Mouse (Mus musculus): ENCODE data around the gene Allc. TPM values are rescaled to one million over a fixed set of nuclear protein-coding genes. Genes with fewer than 3 reads are reported as not detected.

Allc gene
- total RNA-seq, 2 experiments from 2014 or later, result not detected

GRCm38 (mm10) chr12:28584036-28584435 is 1.7 kb upstream of the Allc start:
- no peak for DNase-seq (ENCODE audit: low spot score in 2 of 2)

GRCm38 (mm10) chr12:28579132-28579531 is 3.2 kb downstream of the Allc start:
- no peak for DNase-seq (ENCODE audit: low spot score in 2 of 2)

- no peak for DNase-seq (ENCODE audit: low spot score in 2 of 2)
These were observed 4.2 kb downstream of the Allc start for GRCm38 (mm10) chr12:28578147-28578546.

GRCm38 (mm10) chr12:28575366-28576070 is 6.8 kb downstream of the Allc start:
- no peak for DNase-seq (ENCODE audit: low spot score in 2 of 2)

GRCm38 (mm10) chr12:28572241-28572640 is 10.1 kb downstream of the Allc start:
- DNase-seq (ENCODE audit: low spot score in 2 of 2), result no peak

GRCm38 (mm10) chr12:28552299-28552698 is 30.0 kb downstream of the Allc start, which contains the start of gene Dcdc2c:
TSS of gene Dcdc2c (minus strand) at chr12:28552399.
- DNase-seq (ENCODE audit: low spot score in 2 of 2), result no peak

GRCm38 (mm10) chr12:28551775-28552174 is 30.5 kb downstream of the Allc start:
- DNase-seq (ENCODE audit: low spot score in 2 of 2), result no peak

GRCm38 (mm10) chr12:28548887-28549286 is 33.4 kb downstream of the Allc start:
- no peak for DNase-seq (ENCODE audit: low spot score in 2 of 2)

GRCm38 (mm10) chr12:28514264-28514775 is 68.0 kb downstream of the Allc start:
- no peak for DNase-seq (ENCODE audit: low spot score in 2 of 2)

- DNase-seq (ENCODE audit: low spot score in 2 of 2), result no peak
These were observed 72.5 kb downstream of the Allc start for GRCm38 (mm10) chr12:28509699-28510280.

Other genes with a start within 250 kb of the Allc start
- gene Dcdc2c, start 30.1 kb downstream of the Allc start, total RNA-seq (2021), result under 1 TPM; 0.62 to 0.81 TPM
- 1 to 10 TPM; 1.1 to 2.2 TPM for gene Colec11, start 40.9 kb upstream of the Allc start, total RNA-seq (2021)
- 100 to 1,000 TPM; 452 to 563 TPM for gene Rps7, start 53.4 kb upstream of the Allc start, total RNA-seq (2021)
- 10 to 100 TPM; 10.3 to 10.8 TPM for gene Rnaseh1, start 67.1 kb upstream of the Allc start, total RNA-seq (2021)
- gene Adi1, start 92.7 kb upstream of the Allc start, total RNA-seq (2021), result 10 to 100 TPM; 26.8 to 32.0 TPM
- 10 to 100 TPM; 21.9 to 23.7 TPM for gene Trappc12, start 167.9 kb upstream of the Allc start, total RNA-seq (2021)
- gene Eipr1, start 169.3 kb upstream of the Allc start, total RNA-seq (2021), result 1 to 10 TPM; 8.4 to 8.7 TPM